Mouse (Mus musculus) kidney, embryonic 15.5 days (tissue): ENCODE measurements at regions not wholly inside any gene's neighbourhood (a gene's known extent, or its start where the extent isn't known, plus 50 kb on each side); places are given as distances from the start of the nearest gene placed in this dataset.

Experiments used
- ATAC-seq: fragments of 200-750 bp; cut with Nextera tagmentation; replicated peaks from 2 replicates; pipeline ENCODE4 v1.8.0; 2017; ENCODE audit warnings: moderate TSS enrichment; ENCODE audit not compliant: low FRiP score
- H3K27ac ChIP-seq: fragments of 300-500 bp; sonication (generic); 2 replicates; pipeline ENCODE4 v1.5.1; 2015; ENCODE audit warnings: mild to moderate bottlenecking, inconsistent platforms
- H3K27me3 ChIP-seq: fragments of 300-500 bp; sonication (generic); 2 replicates; pipeline ENCODE4 v1.6.1; 2015; ENCODE audit warnings: inconsistent platforms
- H3K36me3 ChIP-seq: fragments of 300-500 bp; sonication (generic); 2 replicates; pipeline ENCODE4 v1.6.1; 2015; ENCODE audit warnings: inconsistent platforms
- H3K4me1 ChIP-seq: fragments of 300-500 bp; sonication (generic); 2 replicates; pipeline ENCODE4 v1.6.1; 2015; ENCODE audit warnings: inconsistent platforms
- H3K4me2 ChIP-seq: fragments of 300-500 bp; sonication (generic); 2 replicates; pipeline ENCODE4 v1.6.1; 2015; ENCODE audit warnings: moderate library complexity, mild to moderate bottlenecking, inconsistent platforms
- H3K4me3 ChIP-seq: fragments of 300-500 bp; sonication (generic); replicated peaks from 2 replicates; pipeline ENCODE4 v1.5.1; 2015; ENCODE audit warnings: mild to moderate bottlenecking, inconsistent platforms
- H3K9ac ChIP-seq: fragments of 300-500 bp; sonication (generic); 2 replicates; pipeline ENCODE4 v1.6.1; 2015; ENCODE audit warnings: mild to moderate bottlenecking, inconsistent platforms
- H3K9me3 ChIP-seq: fragments of 300-500 bp; sonication (generic); replicated peaks from 2 replicates; pipeline ENCODE4 v1.6.1; 2016; ENCODE audit warnings: inconsistent platforms

- H3K9me3 ChIP-seq = no peaks in the 10 kb centered on the region
- peak; percentile 69 for ATAC-seq
- H3K9ac ChIP-seq = no peak overlapping the region
- no peak overlapping the region for H3K4me2 ChIP-seq
- no peaks in the 10 kb centered on the region for H3K4me1 ChIP-seq
- H3K4me3 ChIP-seq = no peak overlapping the region
- H3K27ac ChIP-seq = no peak overlapping the region
- no peaks in the 10 kb centered on the region for H3K36me3 ChIP-seq
- H3K27me3 ChIP-seq = no peaks in the 10 kb centered on the region
These were observed 1323.6 kb upstream of the Lrrn3 start for GRCm38 (mm10) chr12:42809864-42810263.
